Mouse (Mus musculus): ENCODE results near the gene Akap9.

DNA sequence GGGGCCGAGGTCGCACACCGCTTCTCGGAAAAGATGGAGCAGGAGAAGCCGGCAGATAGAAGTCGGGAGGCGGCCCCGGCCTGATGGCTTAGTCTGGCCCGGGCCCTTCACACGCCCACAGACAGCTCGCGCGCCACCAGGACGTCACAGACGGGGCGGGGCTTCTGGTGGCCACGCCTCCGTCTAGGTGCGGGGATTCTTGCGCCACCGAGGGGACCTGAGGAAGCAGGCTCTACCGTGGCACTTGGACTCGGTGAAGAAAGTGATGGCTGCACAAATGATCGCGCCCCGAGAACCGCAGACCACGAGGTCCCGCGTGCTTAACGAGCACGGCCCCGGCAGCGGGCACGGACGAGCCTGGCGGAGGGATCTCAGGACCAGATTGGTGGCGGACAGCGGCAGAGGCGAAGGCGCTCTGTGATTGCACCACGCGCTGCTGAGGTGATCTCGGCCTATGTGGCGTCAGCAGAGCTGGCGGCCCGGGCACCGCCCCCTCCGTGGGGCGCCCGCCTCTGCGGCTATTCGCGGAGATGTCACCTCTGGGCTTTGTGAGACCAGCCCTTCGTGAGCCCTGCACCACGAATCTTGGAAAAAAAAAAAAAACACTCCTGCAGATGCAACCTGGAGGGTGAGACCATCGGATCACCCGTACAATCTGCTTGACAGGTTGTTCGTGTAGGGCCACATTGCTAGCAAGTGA lies 176.6 kb downstream of the Akap9 start, which contains the start of gene Cyp51:
- TF ChIP-seq POLR2A (IDR thresholded peaks at IDR 0.05; ENCODE audit: control insufficient read depth, extremely low read depth, insufficient read depth, low read length, poor library complexity): no peak
- TF ChIP-seq CTCF (IDR thresholded peaks at IDR 0.05; ENCODE audit: borderline replicate concordance, control insufficient read depth, extremely low read depth, insufficient read depth, low read length, poor library complexity): no peak
